Mouse (Mus musculus) intestine, embryonic 14.5 days (tissue): Measurements from ENCODE around the gene Cd164. TPM values are rescaled to one million over a fixed set of nuclear protein-coding genes. Genes with fewer than 3 reads are reported as not detected.
A peak's percentile ranks its signal among the peaks of the same experiment; 100 is the strongest.

Source experiments
- ATAC-seq: fragments of 200-750 bp; cut with Nextera tagmentation; replicated peaks from 2 replicates; pipeline ENCODE4 v1.8.0; 2017; ENCODE audit warnings: low read depth, moderate number of reproducible peaks, moderate TSS enrichment, moderate library complexity; ENCODE audit not compliant: low FRiP score, low TSS enrichment
- DNase-seq: peaks from one replicate; pipeline ENCODE4 v3.0.0-alpha.2; 2018; ENCODE audit warnings: low spot score
- H3K27ac ChIP-seq: fragments of 300-500 bp; sonication (generic); 2 replicates; pipeline ENCODE4 v1.5.1; 2014; ENCODE audit warnings: low read depth, mild to moderate bottlenecking, control low read depth
- H3K27me3 ChIP-seq: fragments of 300-500 bp; sonication (generic); replicated peaks from 2 replicates; pipeline ENCODE4 v1.6.1; 2014; ENCODE audit warnings: low read length, control low read depth; ENCODE audit not compliant: control insufficient read depth, insufficient read depth
- H3K36me3 ChIP-seq: fragments of 300-500 bp; sonication (generic); 2 replicates; pipeline ENCODE4 v1.6.1; 2014; ENCODE audit warnings: low read length, control low read depth; ENCODE audit not compliant: control insufficient read depth, insufficient read depth
- H3K4me1 ChIP-seq: fragments of 300-500 bp; sonication (generic); replicated peaks from 2 replicates; pipeline ENCODE4 v1.6.1; 2014; ENCODE audit warnings: low read length, control low read depth, mixed read lengths; ENCODE audit not compliant: control insufficient read depth, insufficient read depth
- H3K4me2 ChIP-seq: fragments of 300-500 bp; sonication (generic); 2 replicates; pipeline ENCODE4 v1.6.1; 2014; ENCODE audit warnings: low read length
- H3K4me3 ChIP-seq: fragments of 300-500 bp; sonication (generic); 2 replicates; pipeline ENCODE4 v1.5.1; 2014; ENCODE audit warnings: low read depth, low read length, control low read depth, mixed read lengths
- H3K9ac ChIP-seq: fragments of 300-500 bp; sonication (generic); 2 replicates; pipeline ENCODE4 v1.6.1; 2014; ENCODE audit warnings: mild to moderate bottlenecking, low read length
- H3K9me3 ChIP-seq: fragments of 300-500 bp; sonication (generic); 2 replicates; pipeline ENCODE4 v1.6.1; 2016; ENCODE audit warnings: low read length, control low read depth; ENCODE audit not compliant: control insufficient read depth
- WGBS: fragments of 180-500 bp; shearing (Covaris S2); extraction: QIAGEN DNeasy Blood & Tissue Kit; methylation state at CpG from one replicate; pipeline ENCODE4 v1.1.7; 2014; 5-methylcytosine and 5-hydroxymethylcytosine counted together
- polyA plus RNA-seq: library from polyadenylated mRNA; unstranded; fragments of >200 nt; fragmentation: Nextera tagmentation; extraction: Ambion mirVana; gene quantifications from 2 replicates; pipeline ENCODE4 v1.2.1, GENCODE M21; 2014

The Cd164 gene
- polyA plus RNA-seq, 1 experiment from 2014 or later = 184 TPM

- peak overlapping the region; percentile 88 for H3K4me2 ChIP-seq
- ATAC-seq (peak; percentile 69), DNase-seq (no peak)
- H3K4me3 ChIP-seq = peak overlapping the region; percentile 97
- no peaks in the 10 kb centered on the region for H3K27me3 ChIP-seq
- H3K4me1 ChIP-seq = peaks cover 16% of the 10 kb centered on the region
- H3K27ac ChIP-seq = peak overlapping the region; percentile 98
- under 1% methylated on average over 23 of the region's 23 CpGs for WGBS
- H3K9me3 ChIP-seq = no peaks in the 10 kb centered on the region
- peaks cover 5% of the 10 kb centered on the region; the same call in 1 of the 2 replicates for H3K36me3 ChIP-seq
- H3K9ac ChIP-seq = peak overlapping the region; percentile 92
Measured at GRCm38 (mm10) chr10:41518508-41518980, 670 bp upstream of the Cd164 start.

DNA sequence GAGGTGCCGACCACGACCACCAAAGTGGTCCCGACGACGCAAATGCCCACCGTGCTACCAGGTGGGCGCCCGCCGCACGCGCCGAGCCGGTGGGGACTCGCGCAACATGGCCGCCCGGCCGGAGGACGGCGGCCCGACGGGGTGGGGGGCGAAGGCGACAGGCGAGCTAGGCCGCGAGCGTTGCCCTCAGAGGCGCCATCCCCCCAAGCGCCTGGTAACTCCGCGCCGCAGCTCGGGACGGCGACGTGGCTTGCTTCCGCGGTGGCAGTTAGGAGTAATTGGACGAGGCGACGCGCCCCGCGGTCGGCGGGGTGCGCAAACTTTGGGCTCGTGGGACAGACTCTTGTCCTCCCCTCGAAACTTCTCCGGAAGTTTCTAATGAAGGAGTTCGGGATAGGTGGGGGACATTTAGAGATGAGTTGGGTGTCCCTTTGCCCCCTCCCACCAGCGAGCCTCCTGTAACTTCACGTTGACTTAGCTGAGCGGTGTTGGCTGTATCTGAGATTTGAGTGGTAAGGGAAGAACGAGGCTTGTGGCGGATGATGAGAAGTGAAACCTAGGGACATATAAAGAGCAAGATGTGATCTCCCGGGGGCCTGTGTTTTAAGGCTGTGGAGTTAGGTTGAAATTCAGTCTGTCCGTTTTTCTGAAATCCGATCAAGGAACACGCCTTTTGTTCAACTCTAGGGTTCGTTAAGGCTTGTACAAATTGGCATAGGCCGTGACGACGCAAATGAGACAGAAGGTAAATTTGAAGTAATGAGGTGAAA lies 611 bp downstream of the Cd164 start:
- peak; percentile 87 for DNase-seq
- Histone ChIP-seq H3K9ac (peak overlapping the region; percentile 92), H3K27ac (peak overlapping the region; percentile 98), H3K36me3 (peaks cover 18% of the 10 kb centered on the region), H3K4me1 (peaks cover 21% of the 10 kb centered on the region), H3K9me3 (no peaks in the 10 kb centered on the region), H3K27me3 (no peaks in the 10 kb centered on the region), H3K4me3 (peak overlapping the region; percentile 97), H3K4me2 (peak overlapping the region; percentile 88)
- under 1% methylated on average over 65 of the region's 65 CpGs for WGBS
- ATAC-seq = peak; percentile 56

- ATAC-seq = no peak
- Histone ChIP-seq H3K27ac (peak overlapping the region; percentile 98), H3K4me2 (peak overlapping the region; percentile 88), H3K36me3 (peaks cover 23% of the 10 kb centered on the region), H3K27me3 (no peaks in the 10 kb centered on the region), H3K4me1 (peaks cover 21% of the 10 kb centered on the region), H3K4me3 (peak overlapping the region; percentile 97), H3K9me3 (no peaks in the 10 kb centered on the region), H3K9ac (peak overlapping the region; percentile 92)
- DNase-seq = no peak
- 4% methylated on average over 5 of the region's 5 CpGs for WGBS
Measured at GRCm38 (mm10) chr10:41520410-41520673, 1.1 kb downstream of the Cd164 start.

DNA sequence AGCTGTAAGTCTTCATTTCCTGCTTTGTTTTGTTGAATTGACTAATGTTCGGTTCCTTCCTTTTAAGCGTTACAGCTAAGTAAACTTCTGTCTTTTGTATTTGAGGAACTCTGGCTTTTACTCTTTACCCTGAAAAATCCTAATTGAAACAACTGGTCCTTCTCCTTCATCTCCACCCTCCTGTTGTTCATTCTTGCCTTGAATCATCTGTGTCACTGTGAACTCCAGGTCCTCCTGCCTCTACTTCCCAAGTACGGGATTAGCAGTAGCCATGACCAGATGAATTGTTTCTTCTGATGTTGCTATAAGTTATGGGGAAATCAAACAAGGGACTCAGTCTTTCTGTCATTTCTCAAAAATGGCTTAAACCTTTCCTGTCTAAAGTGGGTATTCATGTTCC lies 4.2 kb downstream of the Cd164 start:
- H3K27ac ChIP-seq = no peak overlapping the region
- no peak overlapping the region for H3K4me2 ChIP-seq
- no peaks in the 10 kb centered on the region for H3K27me3 ChIP-seq
- no peaks in the 10 kb centered on the region for H3K9me3 ChIP-seq
- H3K9ac ChIP-seq = no peak overlapping the region
- peaks cover 37% of the 10 kb centered on the region for H3K36me3 ChIP-seq
- H3K4me1 ChIP-seq = peaks cover 21% of the 10 kb centered on the region
- H3K4me3 ChIP-seq = no peak overlapping the region
- ATAC-seq (no peak), DNase-seq (no peak)
- WGBS = 41% methylated on average over 3 of the region's 3 CpGs

DNA sequence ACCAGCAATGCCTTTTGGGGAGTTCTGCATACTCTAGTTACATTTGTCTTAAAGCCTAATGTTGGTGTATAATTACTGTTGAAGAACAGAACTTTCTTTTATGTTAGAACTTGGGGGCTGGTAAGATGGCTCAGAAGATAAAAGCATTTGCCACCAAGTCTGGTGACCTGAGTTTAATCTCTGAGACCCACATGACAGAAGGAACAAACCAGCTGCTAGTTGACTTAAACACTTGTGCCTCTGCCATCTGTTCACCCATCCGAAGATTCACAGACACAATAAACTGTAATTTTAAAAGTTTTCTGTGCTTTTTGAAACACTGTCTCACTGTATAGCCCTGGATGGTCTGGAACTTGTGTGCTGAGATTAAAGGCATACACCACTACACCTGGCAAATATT lies 6.5 kb downstream of the Cd164 start:
- Histone ChIP-seq H3K9ac (no peak overlapping the region), H3K4me3 (no peak overlapping the region), H3K4me2 (no peak overlapping the region), H3K9me3 (no peaks in the 10 kb centered on the region), H3K27ac (no peak overlapping the region), H3K4me1 (peaks cover 19% of the 10 kb centered on the region), H3K36me3 (peaks cover 59% of the 10 kb centered on the region), H3K27me3 (no peaks in the 10 kb centered on the region)
- no peak for DNase-seq
- no peak for ATAC-seq
- 61% methylated on average over 1 of the region's 1 CpGs for WGBS

DNA sequence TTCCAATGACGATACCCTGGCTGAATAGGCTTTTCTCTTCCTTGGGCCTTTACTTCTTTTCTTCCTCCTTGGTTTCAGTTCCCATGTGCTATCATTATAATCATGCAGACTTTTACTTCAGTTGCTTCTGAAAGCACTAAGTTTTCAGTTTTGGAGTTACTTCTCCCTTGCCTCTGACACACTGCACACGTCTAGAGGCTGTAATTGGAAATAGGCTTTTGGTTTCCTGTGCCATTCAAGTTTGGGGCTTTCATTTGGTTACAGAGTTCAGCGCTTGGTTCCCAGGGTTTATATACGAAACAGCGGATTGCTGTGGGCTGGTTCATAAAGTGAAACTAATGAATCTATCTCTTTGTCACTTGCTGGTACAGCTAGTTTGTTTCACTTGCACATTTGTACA lies 10.8 kb downstream of the Cd164 start:
- WGBS = 86% methylated on average over 5 of the region's 5 CpGs
- H3K4me1 ChIP-seq = no peaks in the 10 kb centered on the region
- no peak for ATAC-seq
- DNase-seq = no peak
- H3K4me3 ChIP-seq = no peak overlapping the region
- no peaks in the 10 kb centered on the region for H3K9me3 ChIP-seq
- no peak overlapping the region for H3K27ac ChIP-seq
- no peak overlapping the region for H3K9ac ChIP-seq
- no peak overlapping the region for H3K4me2 ChIP-seq
- H3K27me3 ChIP-seq = no peaks in the 10 kb centered on the region
- H3K36me3 ChIP-seq = peaks cover 71% of the 10 kb centered on the region

DNA sequence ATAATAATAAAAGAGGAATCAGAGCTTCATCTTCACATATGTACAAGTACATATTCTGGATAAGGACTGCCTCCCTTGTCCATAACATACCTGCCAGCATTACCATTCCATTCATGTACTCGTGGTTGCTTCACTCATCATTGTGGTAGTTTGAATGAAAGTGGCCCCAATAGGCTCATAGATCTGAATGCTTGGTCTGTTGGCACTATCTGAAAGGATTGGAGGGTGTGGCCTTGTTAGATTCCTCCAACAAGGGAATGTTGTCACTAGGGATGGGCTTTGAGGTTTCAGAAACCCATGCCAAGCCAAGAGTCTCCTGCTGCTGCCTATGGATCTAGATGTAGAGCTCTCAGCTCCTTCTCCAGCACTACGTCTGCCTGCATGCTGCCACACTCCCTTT lies 16.8 kb downstream of the Cd164 start:
- Histone ChIP-seq H3K4me2 (no peak overlapping the region), H3K9ac (no peak overlapping the region), H3K4me1 (no peaks in the 10 kb centered on the region), H3K4me3 (no peak overlapping the region), H3K27me3 (no peaks in the 10 kb centered on the region), H3K27ac (no peak overlapping the region), H3K36me3 (peaks cover 42% of the 10 kb centered on the region), H3K9me3 (no peaks in the 10 kb centered on the region)
- WGBS = 93% methylated on average over 2 of the region's 2 CpGs
- DNase-seq = no peak
- no peak for ATAC-seq

DNA sequence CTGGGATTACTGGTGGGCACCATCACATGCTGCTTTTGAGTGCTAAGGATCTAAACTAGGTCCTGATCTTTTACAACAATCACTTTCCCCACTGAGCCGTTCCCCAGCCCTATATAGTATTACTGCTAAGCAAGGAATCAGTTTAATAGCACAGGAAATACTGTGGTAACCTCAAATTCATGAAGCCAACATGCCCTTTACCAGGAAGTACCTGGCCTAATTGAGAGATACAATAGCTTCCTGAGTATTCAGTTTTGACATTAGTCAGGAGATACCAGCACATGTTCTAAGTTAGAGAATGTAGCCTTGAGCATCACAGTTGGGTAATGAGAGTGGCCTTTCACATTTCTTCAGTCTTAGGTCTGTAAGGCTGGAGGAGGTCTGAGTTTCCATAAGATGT lies 17.5 kb downstream of the Cd164 start:
- Histone ChIP-seq H3K4me2 (no peak overlapping the region), H3K9me3 (no peaks in the 10 kb centered on the region), H3K27ac (no peak overlapping the region), H3K4me3 (no peak overlapping the region), H3K36me3 (peaks cover 36% of the 10 kb centered on the region), H3K4me1 (no peaks in the 10 kb centered on the region), H3K9ac (no peak overlapping the region), H3K27me3 (no peaks in the 10 kb centered on the region)
- ATAC-seq (no peak), DNase-seq (no peak)
- 86% methylated on average over 1 of the region's 1 CpGs for WGBS
